Mouse (Mus musculus) adrenal gland, adult (tissue): ENCODE measurements around the gene Fam19a4.
A peak's percentile ranks its signal among the peaks of the same experiment; 100 is the strongest.

Source experiments
- DNase-seq, 2 experiments: peaks; one replicate each; pipeline ENCODE4 v3.0.0; 2022 to 2023; ENCODE audit warnings: low spot score in 1 of 2; ENCODE audit not compliant: inconsistent age in 2 of 2

The Fam19a4 gene

DNA sequence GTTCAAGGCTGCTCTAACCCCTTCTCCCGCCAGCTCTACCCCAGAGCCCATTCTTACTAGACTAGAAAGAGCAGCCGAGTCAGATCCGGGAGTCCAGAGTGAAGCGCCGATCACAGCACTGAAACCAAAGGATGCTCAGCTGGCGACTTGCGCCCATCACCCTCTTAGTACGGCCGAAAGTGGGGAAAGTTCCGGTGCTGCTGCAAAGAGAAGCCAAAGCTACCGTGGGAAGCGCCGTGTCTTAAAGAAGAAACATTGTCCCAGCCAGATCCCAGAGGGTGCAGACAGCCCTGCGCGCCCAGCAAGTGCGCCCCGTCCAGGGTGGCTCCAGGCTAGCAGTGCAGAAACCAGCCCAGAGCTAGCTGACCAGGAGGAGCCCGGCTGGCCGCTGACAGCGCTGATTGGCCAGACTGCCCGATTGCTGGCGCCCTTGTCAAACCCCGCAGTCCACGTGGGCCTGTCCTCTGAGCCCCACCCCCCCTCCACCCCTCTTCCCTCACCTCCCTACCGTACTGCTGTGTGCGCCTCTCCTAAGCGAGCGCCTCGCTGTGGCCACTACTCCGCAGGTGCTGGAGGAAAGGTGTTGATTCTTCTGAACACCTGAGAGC is at the start of gene Fam19a4:
Gene Fam19a4, minus strand, starts transcription at position 340 of the 608 bp plus-strand sequence.
- DNase-seq, result peak; percentile 45 to 78

DNA sequence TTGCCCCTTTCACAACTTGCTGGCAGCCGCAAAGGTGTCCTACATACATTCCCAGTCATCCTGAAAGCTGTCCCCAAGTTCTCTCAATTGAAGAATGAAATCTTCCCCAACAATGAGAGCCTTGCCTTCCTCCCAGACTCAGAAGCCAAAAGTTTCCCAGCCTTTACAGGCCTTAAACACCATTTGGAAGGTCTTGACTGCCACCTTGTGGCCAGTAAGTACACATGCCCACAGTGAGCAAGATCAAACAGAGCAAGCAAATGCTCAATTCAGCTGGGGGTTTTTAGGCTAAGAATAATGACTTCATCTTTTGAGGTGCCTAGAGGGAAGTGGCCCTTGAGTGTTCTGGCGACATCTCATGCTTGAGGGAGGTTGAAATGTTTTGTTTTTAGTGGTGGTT is 46.6 kb upstream of the Fam19a4 start:
- DNase-seq, result peak; percentile 24 to 70

DNA sequence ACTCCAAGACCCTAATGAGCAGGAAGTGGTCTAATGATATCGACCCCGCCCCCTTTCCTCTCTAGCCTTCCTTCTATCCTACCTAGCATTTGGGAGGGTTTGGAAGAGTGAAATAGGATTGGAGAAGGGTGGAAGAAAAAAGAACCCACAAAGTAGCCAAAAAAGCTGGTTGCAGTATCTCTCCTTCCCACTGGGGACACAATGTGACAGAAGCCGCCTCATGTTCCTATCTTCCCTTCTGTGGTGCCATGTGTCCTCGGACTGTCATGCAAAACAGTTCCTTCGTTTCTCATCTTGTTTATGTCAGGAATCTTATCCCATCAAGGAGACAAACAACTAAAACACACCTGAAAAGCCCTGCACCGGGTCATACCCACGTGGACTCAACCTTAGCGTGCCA is 45.9 kb upstream of the Fam19a4 start:
- DNase-seq, result no peak

DNA sequence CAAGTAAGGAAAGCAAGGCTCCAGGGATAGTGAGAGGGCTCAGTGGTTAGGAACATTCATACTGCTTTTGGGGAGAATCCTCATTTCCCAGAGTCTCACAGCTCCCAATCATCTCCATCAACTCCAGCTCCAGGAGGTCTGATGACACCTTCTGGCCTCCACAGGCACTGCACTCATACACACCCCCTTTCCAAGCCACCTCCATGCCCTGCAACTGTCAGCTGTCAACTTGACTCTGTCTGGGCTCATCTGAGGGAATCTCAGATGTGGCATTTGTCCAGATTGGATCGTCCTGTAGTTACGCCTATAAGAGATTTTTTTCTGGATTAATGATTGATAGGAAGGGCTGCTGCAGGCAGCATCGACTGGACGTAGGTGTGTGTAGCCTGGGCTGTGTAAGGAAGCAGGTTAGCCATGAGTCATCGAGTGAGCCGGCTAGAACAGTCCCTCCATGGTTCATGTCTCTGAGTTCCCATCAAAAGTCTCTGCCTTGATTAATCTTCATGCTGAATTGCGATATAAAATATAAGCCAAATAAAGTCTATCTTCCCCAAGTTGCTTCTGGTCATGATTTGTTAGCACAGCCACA is 44.1 kb upstream of the Fam19a4 start:
- peak; percentile 22 to 72 for DNase-seq

DNA sequence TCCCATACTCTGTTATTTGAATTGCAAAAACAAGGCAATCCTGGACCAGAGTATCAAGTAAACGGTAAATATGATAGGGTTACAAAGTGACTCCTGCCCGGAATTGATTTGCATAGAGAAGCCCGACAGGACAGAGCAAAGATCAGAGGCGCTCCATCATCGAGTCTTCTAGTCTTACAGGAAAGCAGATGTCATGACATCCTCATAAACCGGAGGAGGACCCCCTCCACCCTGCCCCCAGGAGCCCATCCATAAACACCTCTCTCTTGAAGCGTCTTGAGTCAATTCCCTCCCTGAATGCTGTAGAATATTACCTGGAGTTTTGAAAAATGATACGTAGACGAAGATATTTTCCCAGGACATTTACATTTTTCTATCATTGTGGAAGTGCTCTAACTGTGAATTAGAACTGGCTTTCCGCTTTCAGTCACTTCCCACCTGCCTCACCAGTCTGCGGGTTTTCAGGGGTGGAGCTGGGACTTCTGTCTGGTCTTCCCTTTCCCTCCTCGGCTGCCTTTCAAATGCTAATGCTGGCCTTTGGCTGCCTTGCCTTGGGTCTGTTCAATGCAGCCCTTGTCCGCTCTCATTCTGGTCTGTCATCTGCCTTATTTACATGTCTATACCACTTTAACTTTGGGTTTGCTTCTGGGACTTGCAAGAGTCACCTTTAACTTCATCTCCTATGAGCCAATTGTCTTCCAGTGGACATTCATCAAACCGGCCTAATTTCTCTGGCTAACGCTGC is 41.9 kb upstream of the Fam19a4 start:
- no peak for DNase-seq

DNA sequence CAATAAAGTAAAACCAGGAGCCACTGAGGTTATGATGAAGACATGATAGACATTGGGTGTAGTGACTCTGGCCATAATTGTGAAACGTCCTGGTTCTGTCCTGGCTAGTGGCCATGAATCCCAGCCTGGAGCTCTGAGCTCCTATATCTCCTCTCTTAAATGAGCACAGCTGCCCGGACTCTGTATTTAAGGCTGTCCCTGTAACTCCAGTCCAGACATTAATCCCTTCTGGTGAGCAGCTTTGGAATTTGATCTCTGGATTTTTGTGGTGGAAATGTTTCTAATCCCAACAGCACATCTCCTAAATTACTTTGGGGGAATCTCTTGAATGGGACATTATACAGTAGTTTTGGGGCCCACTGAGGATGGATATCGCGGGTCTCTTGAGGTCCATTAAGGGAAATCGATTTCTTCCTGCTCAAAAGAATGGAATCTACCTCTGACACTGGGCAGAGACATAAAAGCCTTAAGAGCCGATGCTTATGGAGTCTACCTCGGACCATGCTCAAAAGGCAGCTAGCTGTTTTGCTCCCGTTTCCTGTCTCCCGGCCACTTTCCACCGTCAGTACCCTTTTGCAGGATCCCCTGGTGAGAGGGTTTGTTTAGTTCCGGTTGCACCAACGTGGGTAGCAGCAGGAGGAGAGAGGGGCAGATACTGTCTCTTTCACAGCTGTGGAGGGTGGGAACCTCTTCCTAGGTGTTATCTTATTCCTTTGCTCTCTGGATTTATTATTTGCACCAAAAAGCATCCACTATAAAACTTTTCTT is 41.2 kb upstream of the Fam19a4 start:
- DNase-seq, result no peak

DNA sequence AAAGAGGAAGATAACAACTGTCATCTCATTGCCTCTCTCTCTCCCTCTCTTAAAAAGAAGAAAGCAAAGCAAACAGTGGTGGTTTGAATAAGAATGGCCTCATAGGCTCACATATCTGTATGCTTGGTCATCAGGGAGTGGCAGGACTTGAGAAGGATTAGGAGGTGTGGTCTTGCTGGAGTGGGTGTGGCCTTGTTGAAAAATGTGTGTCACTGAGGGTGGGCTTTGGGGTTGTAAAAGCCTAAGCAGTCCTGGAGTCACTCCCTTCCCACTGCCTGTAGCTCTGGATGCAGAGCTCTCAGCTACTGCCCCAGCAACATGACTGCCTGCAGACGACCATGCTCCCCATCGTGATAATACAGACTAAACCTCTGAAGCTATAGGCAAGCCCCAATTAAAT is 22.1 kb upstream of the Fam19a4 start:
- DNase-seq, result no peak

DNA sequence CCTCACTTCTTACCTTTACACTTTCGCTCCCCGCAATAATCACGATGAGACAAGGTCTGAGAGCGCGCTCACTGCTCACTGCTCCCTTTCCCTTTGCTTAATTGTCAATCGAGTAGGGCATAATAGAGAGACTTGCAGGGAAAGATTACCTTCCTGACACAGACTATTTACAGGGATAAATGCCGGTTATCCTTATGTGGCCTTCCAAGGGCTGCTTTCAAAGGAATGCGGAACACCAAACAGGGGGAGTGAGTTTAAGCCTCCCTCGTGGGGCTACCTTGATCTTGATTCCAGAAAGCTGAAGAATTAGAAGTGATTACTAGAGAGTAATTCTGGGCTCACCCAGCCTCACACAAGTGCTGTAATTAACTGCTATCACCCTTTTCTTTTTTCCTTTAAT is 19.8 kb upstream of the Fam19a4 start:
- DNase-seq, result no peak

DNA sequence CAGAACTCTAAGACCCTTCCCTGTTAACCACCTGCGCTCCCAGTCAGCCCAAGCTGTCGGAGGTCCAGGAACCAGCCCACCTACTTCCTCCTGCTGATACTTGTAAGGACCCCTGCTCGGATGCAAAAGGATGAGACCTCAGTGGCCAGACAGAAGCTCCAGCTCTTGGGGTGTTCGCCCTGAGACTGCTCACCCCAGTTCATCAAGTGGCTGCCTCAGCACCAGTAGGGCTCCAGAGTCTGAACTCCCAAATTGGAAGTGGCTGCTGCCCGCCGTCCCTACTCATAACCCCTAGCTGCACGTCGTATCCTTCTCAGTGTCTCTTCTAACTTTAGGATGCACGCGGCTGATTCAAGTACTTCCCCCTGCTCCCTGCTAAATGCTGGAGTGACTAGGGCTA is 614 bp downstream of the Fam19a4 start:
- DNase-seq, result no peak

DNA sequence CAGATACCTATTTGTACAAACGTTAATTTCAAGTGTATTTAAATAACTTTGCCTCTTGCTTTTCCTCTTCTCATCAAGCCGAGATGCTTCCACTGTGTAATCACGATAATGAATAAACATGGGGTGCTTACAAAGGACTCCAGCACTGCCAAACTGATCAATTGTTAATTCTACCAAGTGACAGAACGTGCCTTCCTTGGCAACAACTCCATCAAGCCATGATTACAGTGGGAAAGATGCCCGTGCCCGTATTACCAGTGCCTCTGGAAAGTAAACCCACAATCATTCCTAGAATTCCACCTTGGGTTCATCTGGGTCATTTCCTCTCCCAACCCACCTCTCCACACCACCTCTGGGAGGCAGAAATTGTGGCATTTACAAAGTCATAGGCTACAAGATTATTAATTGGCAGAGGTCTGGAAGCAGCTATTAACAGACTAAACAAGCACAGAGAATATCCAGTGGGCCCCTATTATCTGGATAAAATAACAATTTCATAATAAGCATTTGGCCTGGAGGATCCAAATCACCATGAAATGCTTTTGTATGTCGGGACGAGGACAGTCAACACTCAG is 7.9 kb downstream of the Fam19a4 start:
- DNase-seq, result no peak

DNA sequence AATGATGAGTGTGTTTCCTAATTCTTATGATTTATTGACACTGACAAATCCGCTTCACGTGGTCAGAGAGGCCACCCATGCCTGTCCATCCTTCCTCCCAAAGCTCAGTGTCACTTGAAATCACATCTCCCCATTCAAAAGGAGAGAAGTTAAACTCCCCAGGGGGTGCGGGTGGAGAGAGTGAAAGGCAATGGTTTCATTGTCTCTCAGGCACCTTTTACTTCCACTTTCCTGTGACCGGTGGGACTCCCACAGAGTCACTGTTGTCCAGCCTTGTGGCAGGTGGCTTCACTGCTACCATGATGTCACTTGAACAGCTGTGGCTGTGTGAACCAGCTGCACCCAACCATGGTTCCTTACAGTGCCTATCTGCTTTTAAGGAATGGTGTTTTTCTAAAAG is 11.8 kb downstream of the Fam19a4 start:
- DNase-seq, result no peak

DNA sequence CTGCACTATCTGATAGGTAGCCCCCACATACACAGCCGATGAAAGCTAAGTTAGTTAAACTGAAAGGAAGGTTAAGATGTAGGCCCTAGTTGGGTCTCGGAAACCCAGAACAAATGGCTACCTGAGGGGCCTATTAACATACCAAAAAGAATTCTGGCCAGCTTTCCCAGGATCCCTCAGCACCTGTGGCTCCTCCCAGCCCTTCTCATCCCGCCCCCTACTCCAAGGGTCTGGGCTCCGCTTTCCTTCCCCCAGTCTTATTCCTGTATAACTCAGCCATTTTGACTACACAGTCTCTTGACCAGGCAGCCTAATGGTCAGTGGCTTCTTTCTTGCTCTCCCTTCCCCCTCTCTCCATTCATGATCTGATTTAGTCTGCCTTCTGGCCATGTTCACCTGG is 13.7 kb downstream of the Fam19a4 start:
- no peak for DNase-seq

DNA sequence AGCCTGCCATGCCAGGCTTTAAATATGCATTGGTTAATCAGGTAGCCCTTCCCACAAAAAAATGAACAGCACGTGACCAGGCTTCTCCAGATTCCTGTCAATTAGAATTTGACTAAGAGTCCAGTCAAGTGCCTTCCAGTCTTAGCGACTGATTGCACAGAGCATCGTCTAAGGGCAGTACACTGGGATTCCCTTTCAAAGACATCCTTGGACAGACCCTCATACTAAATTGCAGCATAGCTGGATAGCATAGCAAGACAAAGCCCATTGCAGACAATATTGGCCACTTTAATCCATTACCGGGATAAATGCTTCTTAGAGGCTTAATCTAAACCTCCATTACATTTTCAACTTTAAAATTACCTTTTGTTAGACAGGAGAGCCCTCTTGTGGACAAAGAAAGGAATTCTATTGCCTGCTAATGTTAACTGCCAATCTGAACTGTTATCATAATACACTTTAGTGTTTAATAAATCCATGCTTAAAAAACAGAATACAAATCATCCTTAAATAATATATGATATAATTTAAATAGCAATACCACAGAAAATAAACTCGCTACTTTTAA is 33.0 kb downstream of the Fam19a4 start:
- peak in 1 of 2 experiments; percentile 54 for DNase-seq

DNA sequence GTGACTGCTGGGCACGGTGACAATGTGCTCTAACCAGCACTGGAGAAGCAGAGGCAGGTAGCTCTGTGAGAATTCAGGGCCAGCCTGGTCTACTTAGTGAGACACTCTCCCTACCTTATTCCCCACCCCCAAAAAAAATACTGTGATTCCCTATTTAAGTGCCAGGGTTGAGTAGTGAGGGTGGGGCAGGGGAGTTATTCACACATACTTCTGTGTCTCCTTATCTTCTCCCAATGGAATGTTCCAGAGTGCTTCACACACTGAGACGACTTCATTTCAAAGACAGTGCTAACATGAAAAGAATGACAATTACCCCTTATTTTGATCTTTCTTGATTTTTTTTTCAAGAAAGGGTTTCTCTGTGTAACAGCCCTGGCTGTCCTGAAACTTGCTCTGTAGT is 40.9 kb downstream of the Fam19a4 start:
- no peak for DNase-seq

DNA sequence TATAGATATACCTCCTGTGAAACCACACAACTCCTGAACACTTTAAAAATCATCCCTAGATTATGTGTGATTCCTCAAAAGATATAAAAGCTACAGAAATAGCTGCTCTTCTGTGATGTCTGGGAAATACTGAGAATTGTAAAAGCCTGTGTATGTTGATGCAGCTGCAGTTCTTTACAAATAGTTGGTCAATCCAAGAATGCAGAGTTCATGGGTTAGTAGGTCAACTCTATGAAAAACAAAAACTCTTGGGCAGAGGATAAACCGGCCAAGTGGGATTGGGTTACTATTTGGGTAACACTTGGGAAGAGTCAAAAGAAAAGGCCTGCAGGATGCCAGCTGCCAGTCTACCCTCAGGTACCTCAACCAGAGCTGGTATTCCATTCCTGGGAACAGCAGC is 43.5 kb downstream of the Fam19a4 start:
- DNase-seq, result no peak

DNA sequence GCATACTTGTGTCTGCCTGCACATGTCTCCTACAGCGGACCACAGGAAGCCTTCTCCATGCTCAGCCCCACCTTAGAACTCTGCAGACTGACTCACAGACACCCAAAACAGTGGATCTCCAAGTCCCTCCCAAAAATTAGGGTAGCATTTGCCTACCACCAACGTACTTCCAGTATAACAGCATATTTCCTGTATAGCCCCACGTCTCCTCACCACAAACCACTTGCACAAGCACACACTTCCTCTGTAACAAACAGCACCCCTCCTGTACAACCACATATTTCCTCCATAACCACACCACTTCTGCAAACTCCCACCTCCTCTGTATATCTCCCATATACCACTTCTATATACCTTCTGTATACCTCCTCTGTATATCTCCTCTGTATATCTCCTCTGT is 44.2 kb downstream of the Fam19a4 start:
- DNase-seq, result no peak

DNA sequence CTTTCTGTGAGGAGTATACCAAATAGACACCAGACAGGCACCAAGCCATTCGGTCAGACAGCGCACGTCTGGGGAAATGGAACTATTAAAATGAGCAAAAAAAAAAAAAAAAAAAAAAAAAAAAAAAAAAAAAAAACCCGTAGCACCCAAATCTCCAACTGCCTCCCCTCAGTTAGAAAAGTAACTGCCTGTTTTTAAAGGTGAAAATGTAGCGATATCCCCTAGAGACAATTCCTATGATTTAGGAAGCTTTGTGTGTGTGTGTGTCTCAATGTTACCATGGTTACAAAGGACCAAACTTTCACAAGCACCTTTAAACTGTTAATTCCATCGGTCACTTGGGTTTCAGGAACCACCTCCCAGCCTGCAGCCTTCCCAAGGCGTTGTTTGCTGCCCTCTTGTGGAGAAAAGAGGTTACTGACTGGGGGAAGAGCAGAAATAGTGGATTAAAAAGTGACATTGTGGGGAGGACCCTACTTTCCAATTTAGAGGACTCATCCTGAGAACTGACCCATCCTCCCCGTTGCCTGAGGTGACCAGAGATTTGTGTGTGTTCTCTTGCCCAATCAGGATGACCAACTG is 53.6 kb downstream of the Fam19a4 start:
- DNase-seq, result peak; percentile 27 to 81

DNA sequence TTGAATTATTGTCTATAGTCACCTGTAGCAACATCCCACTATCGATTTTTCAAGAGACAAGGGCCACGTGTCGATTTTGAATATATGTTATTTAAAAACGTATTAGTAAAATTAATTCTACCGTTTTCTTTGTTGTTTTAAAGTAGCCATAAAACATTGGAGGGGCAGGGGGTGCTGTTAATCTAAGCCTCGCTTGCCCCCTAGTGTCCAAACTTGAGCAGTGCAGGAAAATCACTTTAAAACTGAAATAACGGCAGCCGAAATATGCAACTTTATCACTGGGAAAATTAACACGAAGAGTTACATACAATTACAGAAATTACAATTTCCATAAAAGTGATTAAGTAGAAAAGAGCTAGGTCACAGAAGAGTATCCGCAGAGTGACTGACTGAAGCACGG is 55.2 kb downstream of the Fam19a4 start:
- DNase-seq, result peak in 1 of 2 experiments; percentile 68

DNA sequence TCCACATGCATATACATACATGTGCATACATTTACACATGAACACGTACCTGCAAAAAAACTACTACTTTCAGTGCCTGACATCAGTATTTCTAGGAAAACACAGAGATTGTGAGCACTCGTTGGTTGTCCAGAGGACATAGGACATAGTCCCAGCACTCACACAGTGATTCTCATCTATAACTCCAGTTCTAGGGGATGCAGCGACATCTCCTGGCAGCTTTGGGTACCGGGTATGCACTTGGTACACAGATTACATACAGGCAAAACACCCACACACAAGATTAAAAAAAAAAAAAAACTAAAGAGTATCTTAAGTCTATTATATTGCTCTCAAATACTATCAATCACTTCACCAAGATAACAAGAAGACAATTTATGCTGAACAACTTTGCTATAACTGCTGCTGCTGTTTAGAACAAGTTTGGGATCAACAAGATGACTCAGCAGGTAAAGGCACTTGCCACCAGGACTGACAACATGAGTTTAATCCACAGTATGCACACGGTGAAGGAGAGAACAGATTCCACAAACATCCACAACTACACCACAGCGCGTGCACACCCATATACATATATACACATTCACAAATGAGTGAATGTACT is 64.6 kb downstream of the Fam19a4 start:
- DNase-seq, result no peak

DNA sequence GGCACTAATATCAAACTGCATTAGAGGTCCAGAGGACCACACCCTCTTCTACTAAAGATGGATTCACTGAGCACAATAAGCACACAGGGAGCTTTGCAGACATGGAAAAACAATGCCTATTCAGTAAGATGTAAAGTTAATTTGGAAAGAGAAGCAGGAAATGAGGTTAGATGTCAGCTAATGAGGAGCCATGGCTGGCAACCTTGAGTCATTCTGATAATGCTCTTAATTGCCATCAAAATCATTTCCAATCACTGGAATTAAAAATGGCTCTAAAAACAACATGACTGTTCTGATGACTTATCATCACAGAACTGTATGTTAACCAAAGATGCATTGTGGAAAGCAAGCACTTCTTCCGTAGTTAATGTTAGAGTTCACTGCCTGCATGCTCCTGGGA is 68.5 kb downstream of the Fam19a4 start:
- no peak for DNase-seq
